Mouse (Mus musculus): ENCODE results near the gene Nr1d2.
"Not testable (repeated sequence)": the region's sequence is repeated elsewhere in the genome, so short reads cannot be mapped to it uniquely, and the experiment has no call there.

Gene Nr1d2

GRCm38 (mm10) chr14:18233076-18233475, 5.9 kb downstream of the Nr1d2 start:
- no peak for DNase-seq (ENCODE audit: low read depth, low spot score)

- DNase-seq (ENCODE audit: low read depth, low spot score), result not testable (repeated sequence)
These were observed 7.1 kb downstream of the Nr1d2 start for GRCm38 (mm10) chr14:18231866-18232265.

- not testable (repeated sequence) for DNase-seq (ENCODE audit: low read depth, low spot score)
These were observed 9.2 kb downstream of the Nr1d2 start for GRCm38 (mm10) chr14:18229751-18230150.

- not testable (repeated sequence) for DNase-seq (ENCODE audit: low read depth, low spot score)
These were observed 12.7 kb downstream of the Nr1d2 start for GRCm38 (mm10) chr14:18226181-18226580.

DNA sequence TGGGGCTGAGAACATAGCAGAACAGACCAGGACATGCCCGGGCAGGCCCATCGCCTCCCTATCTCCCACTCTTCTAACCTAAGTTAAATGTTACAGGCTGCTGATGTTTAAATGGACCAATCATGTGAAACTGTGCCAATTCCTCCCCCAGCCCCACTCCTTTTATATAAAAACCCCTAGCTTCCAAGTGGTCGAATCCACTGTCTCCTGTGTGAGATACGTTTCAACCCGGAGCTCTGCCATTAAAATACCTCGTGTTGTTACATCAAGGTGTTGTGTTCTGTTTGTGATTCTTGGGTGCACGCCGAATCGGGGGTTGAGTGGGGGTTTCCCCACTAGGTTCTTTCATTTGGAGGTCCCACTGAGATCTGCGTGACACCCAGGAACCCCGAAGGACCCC, 13.5 kb downstream of the Nr1d2 start:
- not testable (repeated sequence) for DNase-seq (ENCODE audit: low read depth, low spot score)

DNA sequence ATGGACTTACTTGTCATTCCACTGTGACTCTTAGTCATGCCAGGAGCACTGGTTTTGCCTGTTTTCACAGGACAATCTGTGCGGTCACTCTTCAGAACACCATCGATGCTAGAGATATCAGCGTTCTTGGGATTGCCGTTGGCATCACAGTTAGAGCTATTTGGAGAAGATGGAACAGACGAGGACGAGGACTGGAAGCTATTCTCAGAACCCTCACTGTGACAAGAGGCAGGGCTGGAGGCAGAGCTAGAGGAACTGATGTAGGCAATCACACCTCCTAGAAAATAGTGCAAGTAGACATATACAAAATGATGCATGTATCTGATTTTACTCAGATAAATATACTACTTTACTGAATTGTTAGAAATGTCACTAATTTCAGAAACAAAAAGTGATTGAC, 16.9 kb downstream of the Nr1d2 start:
- DNase-seq (ENCODE audit: low read depth, low spot score), result no peak

DNA sequence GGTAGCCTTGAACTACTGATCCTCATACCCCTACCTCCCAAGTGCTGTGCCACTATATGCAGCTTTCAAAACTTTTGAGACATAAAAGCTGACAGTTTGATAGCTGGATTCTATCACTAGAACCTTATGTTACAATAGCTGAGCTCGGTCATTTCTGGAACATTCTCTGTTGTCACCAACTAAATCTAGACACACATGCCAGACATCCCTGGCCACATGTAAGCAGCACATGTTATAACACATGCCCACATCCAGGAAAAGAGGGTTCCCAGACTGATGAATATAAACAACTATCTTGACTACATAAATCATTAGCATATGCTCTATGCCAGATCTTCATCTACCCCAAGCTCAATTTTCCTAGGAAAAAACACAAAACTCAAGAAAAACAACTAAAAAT, 21.8 kb downstream of the Nr1d2 start:
- no peak for DNase-seq (ENCODE audit: low read depth, low spot score)

DNA sequence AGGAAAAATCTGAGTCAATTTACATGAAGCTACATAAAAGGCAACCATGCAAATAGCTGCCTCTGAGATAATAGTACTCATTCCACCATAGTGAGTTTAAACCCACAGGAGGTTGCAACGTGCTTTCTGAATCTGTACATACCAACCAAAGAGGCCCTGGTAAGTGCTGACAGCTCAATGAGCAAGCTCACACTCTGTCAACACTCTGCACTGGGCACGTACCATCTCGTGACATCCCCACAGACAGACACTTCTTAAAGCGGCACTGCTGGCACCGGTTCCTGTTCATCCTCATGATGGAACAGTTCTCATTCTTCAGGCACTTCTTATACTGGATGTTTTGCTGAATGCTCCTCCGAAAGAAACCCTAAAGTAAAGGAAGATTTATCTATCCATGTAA, 22.5 kb downstream of the Nr1d2 start:
- DNase-seq (ENCODE audit: low read depth, low spot score), result no peak

DNA sequence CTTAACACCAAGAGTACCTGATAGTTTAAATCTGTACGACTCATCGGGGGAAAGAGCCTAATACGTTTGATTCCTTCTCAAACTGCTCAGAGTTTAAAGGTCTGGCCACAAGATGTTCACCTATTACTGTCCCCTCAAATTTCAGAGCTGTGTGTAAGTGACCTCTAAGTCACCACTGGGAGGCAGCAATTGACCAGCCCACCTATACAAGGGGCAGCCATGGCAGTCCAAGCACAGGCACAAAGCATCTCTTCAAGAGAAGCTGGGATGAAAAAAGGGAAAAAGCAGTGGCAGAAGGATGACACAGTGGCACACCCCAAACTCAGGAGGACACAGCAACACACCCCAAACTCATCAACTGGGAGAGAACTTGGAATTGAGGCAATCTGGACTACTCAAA, 28.1 kb downstream of the Nr1d2 start:
- DNase-seq (ENCODE audit: low read depth, low spot score), result no peak

GRCm38 (mm10) chr14:18204315-18204714, 34.6 kb downstream of the Nr1d2 start:
- DNase-seq (ENCODE audit: low read depth, low spot score), result not testable (repeated sequence)

GRCm38 (mm10) chr14:18201413-18201812, 37.5 kb downstream of the Nr1d2 start:
- DNase-seq (ENCODE audit: low read depth, low spot score), result no peak

- peak; percentile 57 for DNase-seq (ENCODE audit: low read depth, low spot score)
These were observed 52.0 kb downstream of the Nr1d2 start for GRCm38 (mm10) chr14:18186883-18187417.

DNA sequence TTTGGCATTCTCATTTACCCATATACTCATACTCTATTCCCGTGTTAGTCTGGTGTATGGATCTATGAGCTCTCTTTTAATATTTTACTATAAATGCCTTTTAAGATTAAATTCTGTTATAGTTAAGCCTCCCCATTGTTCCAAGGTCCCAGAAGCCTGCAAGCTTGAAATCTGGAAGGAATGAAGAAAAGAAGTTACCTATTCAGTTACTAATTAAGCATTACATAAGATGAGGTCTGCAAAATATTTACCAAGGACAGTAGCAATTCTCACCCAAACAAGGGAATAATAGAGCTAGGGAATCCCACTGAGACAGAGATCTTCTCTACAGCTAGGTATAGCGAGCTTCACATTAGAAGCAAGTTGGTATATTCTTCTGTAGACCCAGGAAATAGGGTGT, 61.4 kb downstream of the Nr1d2 start:
- not testable (repeated sequence) for DNase-seq (ENCODE audit: low read depth, low spot score)

DNA sequence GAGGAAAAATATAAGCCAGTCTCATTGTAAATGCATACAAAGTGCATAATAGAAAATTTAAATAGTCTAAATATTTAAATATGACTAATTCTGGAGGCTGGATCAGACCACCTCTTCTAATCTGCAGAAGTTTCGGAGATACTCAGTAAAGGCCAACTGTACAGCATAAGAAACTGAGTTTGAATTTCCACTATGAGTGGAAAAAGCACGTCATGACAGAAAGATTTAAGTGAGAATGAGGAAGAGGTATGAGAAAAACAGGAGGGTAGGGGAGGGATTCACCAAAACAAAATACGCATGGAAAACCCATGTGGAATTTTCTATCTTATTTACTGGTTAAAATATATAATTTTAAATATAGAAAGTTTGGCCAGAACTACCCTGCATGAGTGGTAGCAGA, 71.3 kb downstream of the Nr1d2 start:
- no peak for DNase-seq (ENCODE audit: low read depth, low spot score)

GRCm38 (mm10) chr14:18167041-18167440, 71.9 kb downstream of the Nr1d2 start:
- peak; percentile 54 for DNase-seq (ENCODE audit: low read depth, low spot score)
